Mouse (Mus musculus) intestine, embryonic 15.5 days (tissue): Measurements from ENCODE around the gene 4921517D22Rik. TPM values are rescaled to one million over a fixed set of nuclear protein-coding genes. Genes with fewer than 3 reads are reported as not detected.
"Not testable (repeated sequence)": the region's sequence is repeated elsewhere in the genome, so short reads cannot be mapped to it uniquely, and the experiment has no call there.

Experiments
- ATAC-seq: fragments of 200-750 bp; cut with Nextera tagmentation; 2 replicates; pipeline ENCODE4 v1.8.0; 2017; ENCODE audit warnings: moderate TSS enrichment, moderate library complexity
- H3K27ac ChIP-seq: fragments of 300-500 bp; sonication (generic); 2 replicates; pipeline ENCODE4 v1.5.1; 2015; ENCODE audit warnings: mild to moderate bottlenecking, inconsistent platforms
- H3K27me3 ChIP-seq: fragments of 300-500 bp; sonication (generic); replicated peaks from 2 replicates; pipeline ENCODE4 v1.6.1; 2015; ENCODE audit warnings: inconsistent platforms
- H3K36me3 ChIP-seq: fragments of 300-500 bp; sonication (generic); 2 replicates; pipeline ENCODE4 v1.6.1; 2015; ENCODE audit warnings: inconsistent platforms
- H3K4me1 ChIP-seq: fragments of 300-500 bp; sonication (generic); replicated peaks from 2 replicates; pipeline ENCODE4 v1.6.1; 2015; ENCODE audit warnings: inconsistent platforms
- H3K4me2 ChIP-seq: fragments of 300-500 bp; sonication (generic); replicated peaks from 2 replicates; pipeline ENCODE4 v1.6.1; 2015; ENCODE audit warnings: mild to moderate bottlenecking, inconsistent platforms
- H3K4me3 ChIP-seq: fragments of 300-500 bp; sonication (generic); replicated peaks from 2 replicates; pipeline ENCODE4 v1.5.1; 2015; ENCODE audit warnings: inconsistent platforms
- H3K9ac ChIP-seq: fragments of 300-500 bp; sonication (generic); 2 replicates; pipeline ENCODE4 v1.6.1; 2015; ENCODE audit warnings: inconsistent platforms
- H3K9me3 ChIP-seq: fragments of 300-500 bp; sonication (generic); 2 replicates; pipeline ENCODE4 v1.6.1; 2016; ENCODE audit warnings: inconsistent platforms
- WGBS: fragments of 180-500 bp; shearing (Covaris S2); methylation state at CpG from one replicate; pipeline ENCODE4 v1.1.7; 2015; 5-methylcytosine and 5-hydroxymethylcytosine counted together
- polyA plus RNA-seq: library from polyadenylated mRNA; unstranded; fragments of >200 nt; fragmentation: Nextera tagmentation; extraction: Ambion mirVana; gene quantifications from 2 replicates; pipeline ENCODE4 v1.2.1, GENCODE M21; 2015

4921517D22Rik gene
- not detected in 2 replicates for polyA plus RNA-seq

DNA sequence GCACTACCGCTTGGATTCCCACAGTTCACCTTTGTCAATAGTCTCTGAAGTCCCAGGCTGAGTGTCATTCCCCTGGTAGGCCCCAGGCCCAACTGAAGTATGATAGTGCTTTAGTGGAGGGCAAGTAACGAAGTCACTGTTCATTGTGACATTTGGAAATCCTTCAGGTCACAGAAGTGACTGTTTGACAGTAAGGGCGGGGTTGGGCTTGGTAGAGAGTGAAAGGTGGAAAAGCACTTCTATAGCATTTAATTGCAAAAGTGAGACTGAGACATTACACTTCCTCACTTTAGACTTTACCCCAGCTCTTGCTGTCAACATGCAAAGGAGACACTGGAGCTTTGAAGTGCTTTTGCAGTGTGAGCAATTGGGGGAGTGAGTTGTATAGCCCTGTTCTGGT lies at the start of gene 4921517D22Rik:
TSS of gene 4921517D22Rik (minus strand) at position 101 of the 400 bp plus-strand sequence.
- 81% methylated on average over 3 of the region's 3 CpGs for WGBS
- Histone ChIP-seq H3K4me3 (no peak within 1 kb of the TSS), H3K9me3 (no peaks in the 10 kb centered on the region), H3K27me3 (no peaks in the 10 kb centered on the region), H3K9ac (no peak within 1 kb of the TSS), H3K27ac (no peak within 1 kb of the TSS), H3K36me3 (no peaks in the 10 kb centered on the region), H3K4me1 (no peaks in the 10 kb centered on the region), H3K4me2 (no peak within 1 kb of the TSS)
- no peak for ATAC-seq

GRCm38 (mm10) chr13:59741697-59742096 lies 47.8 kb upstream of the 4921517D22Rik start:
- WGBS = 71% methylated on average over 10 of the region's 10 CpGs
- Histone ChIP-seq H3K27me3 (no peaks in the 10 kb centered on the region), H3K4me1 (no peaks in the 10 kb centered on the region), H3K9me3 (no peaks in the 10 kb centered on the region), H3K36me3 (no peaks in the 10 kb centered on the region), H3K27ac (no peak overlapping the region), H3K4me3 (no peak overlapping the region), H3K9ac (no peak overlapping the region), H3K4me2 (no peak overlapping the region)
- no peak for ATAC-seq

DNA sequence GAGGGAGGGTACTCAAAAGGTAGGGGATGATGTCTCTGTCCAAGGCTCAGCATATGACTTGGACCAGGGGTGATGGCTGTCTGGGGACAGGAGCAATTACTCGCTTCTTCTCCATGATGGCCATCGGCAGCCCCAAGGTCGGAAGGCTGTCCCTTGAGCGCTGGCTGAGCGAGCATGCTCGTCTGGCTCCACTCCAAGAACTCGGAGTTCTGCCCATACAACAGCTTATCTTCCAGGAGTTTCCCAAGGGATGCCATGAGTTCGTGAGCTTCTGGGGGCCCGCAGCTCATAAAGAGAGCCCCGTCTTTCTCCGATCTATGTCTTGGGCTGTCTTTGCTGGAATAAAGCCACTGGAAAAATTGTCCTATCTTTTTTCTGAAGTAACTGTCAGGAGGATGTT lies 47.2 kb upstream of the 4921517D22Rik start:
- Histone ChIP-seq H3K9me3 (no peaks in the 10 kb centered on the region), H3K4me3 (no peak overlapping the region), H3K36me3 (no peaks in the 10 kb centered on the region), H3K27me3 (no peaks in the 10 kb centered on the region), H3K27ac (no peak overlapping the region), H3K9ac (no peak overlapping the region), H3K4me2 (no peak overlapping the region), H3K4me1 (no peaks in the 10 kb centered on the region)
- ATAC-seq = no peak
- 85% methylated on average over 11 of the region's 11 CpGs for WGBS

DNA sequence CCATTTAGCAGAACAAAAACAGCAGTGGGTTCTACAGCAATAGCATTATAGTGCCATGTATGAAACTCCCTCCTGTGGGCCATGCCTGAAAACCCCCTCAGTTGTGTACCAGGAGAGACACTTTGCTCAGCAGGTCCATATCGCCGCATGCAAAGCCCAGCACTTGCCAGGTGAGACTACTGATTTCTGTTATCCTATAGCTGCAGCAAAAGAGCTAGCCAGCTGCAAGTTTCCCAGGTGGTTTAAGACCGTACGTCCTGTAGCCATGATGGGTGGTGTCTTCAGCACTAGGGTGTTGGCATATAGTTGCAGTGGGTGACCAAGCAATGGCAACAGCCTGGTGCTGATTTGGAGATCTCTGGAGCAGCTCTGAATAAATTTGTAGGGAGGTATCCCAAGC lies 45.5 kb upstream of the 4921517D22Rik start:
- no peak overlapping the region for H3K9ac ChIP-seq
- 87% methylated on average over 4 of the region's 4 CpGs for WGBS
- no peak overlapping the region for H3K4me3 ChIP-seq
- H3K27me3 ChIP-seq = no peaks in the 10 kb centered on the region
- no peak overlapping the region for H3K4me2 ChIP-seq
- no peak for ATAC-seq
- no peak overlapping the region for H3K27ac ChIP-seq
- no peaks in the 10 kb centered on the region for H3K9me3 ChIP-seq
- no peaks in the 10 kb centered on the region for H3K36me3 ChIP-seq
- no peaks in the 10 kb centered on the region for H3K4me1 ChIP-seq

GRCm38 (mm10) chr13:59738455-59738854 lies 44.5 kb upstream of the 4921517D22Rik start:
- no peaks in the 10 kb centered on the region for H3K9me3 ChIP-seq
- no peak overlapping the region for H3K27ac ChIP-seq
- 78% methylated on average over 2 of the region's 2 CpGs for WGBS
- no peak overlapping the region for H3K4me2 ChIP-seq
- no peak overlapping the region for H3K4me3 ChIP-seq
- H3K27me3 ChIP-seq = no peaks in the 10 kb centered on the region
- H3K36me3 ChIP-seq = no peaks in the 10 kb centered on the region
- no peak overlapping the region for H3K9ac ChIP-seq
- no peaks in the 10 kb centered on the region for H3K4me1 ChIP-seq
- no peak for ATAC-seq

GRCm38 (mm10) chr13:59735190-59735589 lies 41.3 kb upstream of the 4921517D22Rik start:
- Histone ChIP-seq H3K9ac (no peak overlapping the region), H3K4me2 (no peak overlapping the region), H3K27ac (no peak overlapping the region), H3K9me3 (no peaks in the 10 kb centered on the region), H3K36me3 (no peaks in the 10 kb centered on the region), H3K4me1 (no peaks in the 10 kb centered on the region), H3K27me3 (0 out of 2 replicates have a peak, but pooled peaks cover 3% of the 10 kb centered on the region), H3K4me3 (no peak overlapping the region)
- ATAC-seq = peak; percentile 65
- 22% methylated on average over 3 of the region's 3 CpGs for WGBS

- not testable (repeated sequence) for H3K9ac ChIP-seq, H3K9me3 ChIP-seq, H3K36me3 ChIP-seq, H3K27me3 ChIP-seq, H3K27ac ChIP-seq, H3K4me1 ChIP-seq, H3K4me3 ChIP-seq
- 0 out of 2 replicates have a peak overlapping the region, but pooled peaks have one; percentile 6 for H3K4me2 ChIP-seq
- peak; percentile 41 for ATAC-seq
- WGBS = 28% methylated on average over 6 of the region's 6 CpGs
Measured at GRCm38 (mm10) chr13:59734347-59734746, 40.4 kb upstream of the 4921517D22Rik start.

- no peaks in the 10 kb centered on the region for H3K36me3 ChIP-seq
Measured at GRCm38 (mm10) chr13:59733936-59734335, 40.0 kb upstream of the 4921517D22Rik start.

DNA sequence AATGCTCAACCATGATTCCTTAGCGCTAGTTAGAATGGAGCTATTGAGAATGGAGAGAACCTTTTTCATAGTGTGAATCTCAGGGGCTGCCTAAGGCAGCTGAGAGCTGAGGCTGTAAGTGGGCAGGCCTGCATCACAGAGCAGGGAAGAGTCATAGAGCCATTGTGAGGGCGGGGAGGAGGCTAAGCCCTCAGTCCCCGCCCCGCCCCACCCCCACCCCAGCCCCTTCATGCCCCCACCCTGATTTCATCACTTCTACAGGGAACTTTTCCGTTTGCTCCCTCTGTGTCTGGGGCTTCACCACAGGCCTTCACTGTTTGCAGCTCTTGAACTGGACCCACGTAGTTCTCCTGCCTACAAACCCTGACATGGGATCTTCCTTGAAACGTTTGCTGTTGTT lies 37.7 kb upstream of the 4921517D22Rik start, which contains the start of gene Spata31d1d:
TSS of gene Spata31d1d (minus strand) at position 101 of the 400 bp plus-strand sequence.
- Histone ChIP-seq H3K27me3 (0 out of 2 replicates have a peak, but pooled peaks cover 3% of the 10 kb centered on the region), H3K27ac (no peak within 1 kb of the TSS), H3K4me3 (no peak within 1 kb of the TSS), H3K36me3 (no peaks in the 10 kb centered on the region), H3K4me1 (peaks cover 3% of the 10 kb centered on the region; the same call in 1 of the 2 replicates), H3K4me2 (no peak within 1 kb of the TSS), H3K9ac (no peak within 1 kb of the TSS), H3K9me3 (no peaks in the 10 kb centered on the region)
- WGBS = 36% methylated on average over 7 of the region's 7 CpGs
- no peak for ATAC-seq

More at GRCm38 (mm10) chr13:59733936-59734335, 40.0 kb upstream of the 4921517D22Rik start:
- no peak overlapping the region for H3K4me3 ChIP-seq
- H3K4me2 ChIP-seq = no peak overlapping the region
- H3K9ac ChIP-seq = no peak overlapping the region
- H3K27ac ChIP-seq = no peak overlapping the region
- WGBS = 76% methylated on average over 4 of the region's 4 CpGs
- H3K27me3 ChIP-seq = 0 out of 2 replicates have a peak, but pooled peaks cover 3% of the 10 kb centered on the region
- ATAC-seq = peak; percentile 39; the same call in 1 of the 2 replicates
- H3K4me1 ChIP-seq = no peaks in the 10 kb centered on the region
- no peaks in the 10 kb centered on the region for H3K9me3 ChIP-seq

GRCm38 (mm10) chr13:59728378-59729093 lies 34.6 kb upstream of the 4921517D22Rik start:
- Histone ChIP-seq H3K36me3 (no peaks in the 10 kb centered on the region), H3K4me1 (peaks cover 3% of the 10 kb centered on the region; the same call in 1 of the 2 replicates), H3K9me3 (no peaks in the 10 kb centered on the region), H3K9ac (no peak overlapping the region; the same call in 1 of the 2 replicates), H3K4me2 (0 out of 2 replicates have a peak overlapping the region, but pooled peaks have one; percentile 11), H3K27ac (no peak overlapping the region), H3K27me3 (0 out of 2 replicates have a peak, but pooled peaks cover 3% of the 10 kb centered on the region), H3K4me3 (no peak overlapping the region)
- 24% methylated on average over 7 of the region's 7 CpGs for WGBS
- ATAC-seq = peak; percentile 92

GRCm38 (mm10) chr13:59726139-59726867 lies 32.4 kb upstream of the 4921517D22Rik start:
- no peaks in the 10 kb centered on the region for H3K36me3 ChIP-seq
- H3K4me1 ChIP-seq = peaks cover 3% of the 10 kb centered on the region; the same call in 1 of the 2 replicates
- no peak overlapping the region for H3K9ac ChIP-seq
- H3K4me2 ChIP-seq = peak overlapping the region; percentile 37
- H3K27ac ChIP-seq = no peak overlapping the region
- 0 out of 2 replicates have a peak, but pooled peaks cover 3% of the 10 kb centered on the region for H3K27me3 ChIP-seq
- WGBS = 26% methylated on average over 29 of the region's 29 CpGs
- ATAC-seq = no peak
- no peaks in the 10 kb centered on the region for H3K9me3 ChIP-seq
- H3K4me3 ChIP-seq = no peak overlapping the region

DNA sequence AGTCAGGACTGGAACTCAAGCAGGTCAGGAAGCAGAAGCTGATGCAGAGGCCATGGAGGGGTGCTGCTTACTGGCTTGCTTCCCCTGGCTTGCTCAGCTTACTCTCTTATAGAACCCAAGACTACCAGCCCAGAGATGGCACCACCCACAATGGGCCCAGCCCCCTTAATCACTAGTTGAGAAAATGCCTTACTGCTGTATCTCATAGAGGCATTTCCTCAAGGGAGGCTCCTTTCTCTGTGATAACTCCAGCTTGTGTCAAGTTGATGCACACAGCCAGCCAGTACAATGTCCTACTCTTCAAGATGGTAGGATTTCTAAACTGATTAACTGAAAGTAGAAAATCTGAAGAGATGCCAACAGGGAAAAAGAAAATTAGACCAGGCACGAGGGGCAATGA lies 28.2 kb upstream of the 4921517D22Rik start:
- H3K4me1 ChIP-seq, H3K27ac ChIP-seq, H3K9ac ChIP-seq, ATAC-seq, H3K4me2 ChIP-seq, H3K9me3 ChIP-seq, H3K36me3 ChIP-seq, H3K27me3 ChIP-seq, H3K4me3 ChIP-seq: not testable (repeated sequence)
- 89% methylated on average over 1 of the region's 1 CpGs for WGBS
